Mouse (Mus musculus) embryonic facial prominence, embryonic 14.5 days (tissue): ENCODE results near the gene Cst11. TPM values are rescaled to one million over a fixed set of nuclear protein-coding genes. Genes with fewer than 3 reads are reported as not detected.
"Not testable (repeated sequence)": the region's sequence is repeated elsewhere in the genome, so short reads cannot be mapped to it uniquely, and the experiment has no call there.

Source experiments
- ATAC-seq: fragments of 200-750 bp; cut with Nextera tagmentation; 2 replicates; pipeline ENCODE4 v1.8.0; 2017; ENCODE audit warnings: low read depth, moderate number of reproducible peaks, moderate TSS enrichment
- DNase-seq: peaks from one replicate; pipeline ENCODE4 v3.0.0-alpha.2; 2015; ENCODE audit warnings: low spot score
- H3K27ac ChIP-seq: fragments of 300-500 bp; sonication (generic); replicated peaks from 2 replicates; pipeline ENCODE4 v1.5.1; 2014; ENCODE audit warnings: low read depth, mild to moderate bottlenecking, low read length, moderate library complexity
- H3K27me3 ChIP-seq: fragments of 300-500 bp; sonication (generic); replicated peaks from 2 replicates; pipeline ENCODE4 v1.6.1; 2014; ENCODE audit warnings: low read length; ENCODE audit not compliant: control insufficient read depth, insufficient read depth
- H3K36me3 ChIP-seq: fragments of 300-500 bp; sonication (generic); 2 replicates; pipeline ENCODE4 v1.6.1; 2014; ENCODE audit warnings: low read length, mixed read lengths; ENCODE audit not compliant: control insufficient read depth, insufficient read depth
- H3K4me1 ChIP-seq: fragments of 300-500 bp; sonication (generic); 2 replicates; pipeline ENCODE4 v1.6.1; 2014; ENCODE audit warnings: antibody characterized with exemption, low read length; ENCODE audit not compliant: control insufficient read depth, insufficient read depth
- H3K4me2 ChIP-seq: fragments of 300-500 bp; sonication (generic); 2 replicates; pipeline ENCODE4 v1.6.1; 2014; ENCODE audit warnings: low read depth, mild to moderate bottlenecking, low read length, moderate library complexity, mixed read lengths
- H3K4me3 ChIP-seq: fragments of 300-500 bp; sonication (generic); 2 replicates; pipeline ENCODE4 v1.5.1; 2014; ENCODE audit warnings: low read depth, mild to moderate bottlenecking, low read length
- H3K9ac ChIP-seq: fragments of 300-500 bp; sonication (generic); 2 replicates; pipeline ENCODE4 v1.6.1; 2014; ENCODE audit warnings: low read depth, mild to moderate bottlenecking, low read length, moderate library complexity, mixed read lengths
- H3K9me3 ChIP-seq: fragments of 300-500 bp; sonication (generic); 2 replicates; pipeline ENCODE4 v1.6.1; 2016; ENCODE audit warnings: low read length; ENCODE audit not compliant: control insufficient read depth
- WGBS: fragments of 180-500 bp; shearing (Covaris S2); extraction: QIAGEN DNeasy Blood & Tissue Kit; methylation state at CpG from one replicate; pipeline ENCODE4 v1.1.7; 2014; 5-methylcytosine and 5-hydroxymethylcytosine counted together
- polyA plus RNA-seq: library from polyadenylated mRNA; unstranded; fragments of >200 nt; fragmentation: Nextera tagmentation; extraction: Ambion mirVana; gene quantifications from 2 replicates; pipeline ENCODE4 v1.2.1, GENCODE M21; 2014

The Cst11 gene
- not detected in 2 replicates for polyA plus RNA-seq

DNA sequence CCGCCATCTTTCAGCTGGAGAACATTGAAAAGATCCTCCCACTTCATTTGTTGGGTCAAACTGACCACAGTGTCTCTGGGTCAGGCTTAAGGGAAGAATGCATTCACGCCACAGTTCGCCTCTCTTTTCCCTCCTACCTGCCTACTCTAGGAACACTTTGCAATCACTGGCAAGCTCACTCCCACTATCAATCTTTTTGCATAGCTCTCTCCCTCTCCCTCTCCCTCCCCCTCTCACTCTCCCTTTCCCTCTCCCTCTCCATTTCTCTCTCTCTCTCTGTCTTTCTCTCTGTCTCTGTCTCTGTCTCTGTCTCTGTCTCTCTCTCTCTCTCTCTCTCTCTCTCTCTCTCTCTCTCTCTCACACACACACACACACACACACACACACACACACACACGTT, at the start of gene Cst11:
TSS of gene Cst11 (minus strand) at position 101 of the 400 bp plus-strand sequence.
- H3K4me1 ChIP-seq, ATAC-seq, H3K9me3 ChIP-seq, H3K4me3 ChIP-seq, H3K27ac ChIP-seq, H3K9ac ChIP-seq, H3K27me3 ChIP-seq, DNase-seq, H3K4me2 ChIP-seq, H3K36me3 ChIP-seq: not testable (repeated sequence)
- 80% methylated on average over 4 of the region's 4 CpGs for WGBS

DNA sequence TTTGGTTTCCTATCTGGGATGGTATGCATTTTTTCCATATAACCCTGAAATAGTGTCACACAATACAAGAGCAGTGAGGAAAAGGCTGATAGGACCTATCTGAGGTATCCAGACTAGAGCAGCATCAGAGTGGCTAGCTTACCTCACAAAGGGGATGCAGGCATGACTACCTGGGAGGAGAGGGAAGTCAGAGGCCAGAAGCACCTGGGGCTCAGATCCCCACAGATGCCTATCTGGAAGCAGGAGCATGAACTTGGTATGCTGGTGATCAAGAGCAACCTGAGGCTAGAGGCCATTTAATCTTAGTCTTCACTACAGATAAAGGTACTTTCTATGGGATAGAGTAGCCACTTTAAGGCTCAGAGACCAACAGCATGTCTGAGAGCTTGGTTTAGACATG, 48.6 kb upstream of the Cst11 start, which contains the start of gene Cst13:
TSS of gene Cst13 (plus strand) at position 173 of the 400 bp plus-strand sequence.
- H3K4me3 ChIP-seq, result no peak within 1 kb of the TSS
- no peak within 1 kb of the TSS for H3K27ac ChIP-seq
- no peak for ATAC-seq
- no peak for DNase-seq
- H3K9ac ChIP-seq, result no peak within 1 kb of the TSS
- no peaks in the 10 kb centered on the region for H3K36me3 ChIP-seq
- no peaks in the 10 kb centered on the region for H3K4me1 ChIP-seq
- H3K4me2 ChIP-seq, result no peak within 1 kb of the TSS
- no peaks in the 10 kb centered on the region for H3K27me3 ChIP-seq
- H3K9me3 ChIP-seq, result no peaks in the 10 kb centered on the region

DNA sequence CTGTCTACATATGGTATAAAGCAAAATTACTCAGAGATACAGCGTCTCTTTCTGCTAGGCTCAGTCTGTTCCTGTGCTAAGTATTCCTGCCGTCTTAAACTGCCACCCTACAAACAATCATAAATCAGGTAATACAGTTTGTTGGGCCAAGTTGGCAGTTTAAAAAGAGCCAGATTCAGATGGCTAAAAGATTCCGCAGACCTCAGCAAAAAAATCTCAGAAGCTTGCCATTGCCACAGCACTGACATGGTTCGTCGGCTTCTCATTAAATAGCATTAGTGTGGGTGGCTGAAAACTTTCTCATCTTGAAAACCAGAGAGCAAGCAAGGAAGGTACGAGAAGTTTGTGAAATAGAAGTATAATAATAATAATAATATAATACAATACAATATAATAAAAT, 35.4 kb upstream of the Cst11 start:
- Histone ChIP-seq H3K27ac (no peak overlapping the region), H3K9me3 (no peaks in the 10 kb centered on the region), H3K27me3 (no peaks in the 10 kb centered on the region), H3K36me3 (no peaks in the 10 kb centered on the region), H3K4me2 (no peak overlapping the region), H3K4me3 (no peak overlapping the region), H3K9ac (no peak overlapping the region), H3K4me1 (no peaks in the 10 kb centered on the region)
- ATAC-seq (no peak), DNase-seq (no peak)
- WGBS, result 71% methylated on average over 6 of the region's 6 CpGs

DNA sequence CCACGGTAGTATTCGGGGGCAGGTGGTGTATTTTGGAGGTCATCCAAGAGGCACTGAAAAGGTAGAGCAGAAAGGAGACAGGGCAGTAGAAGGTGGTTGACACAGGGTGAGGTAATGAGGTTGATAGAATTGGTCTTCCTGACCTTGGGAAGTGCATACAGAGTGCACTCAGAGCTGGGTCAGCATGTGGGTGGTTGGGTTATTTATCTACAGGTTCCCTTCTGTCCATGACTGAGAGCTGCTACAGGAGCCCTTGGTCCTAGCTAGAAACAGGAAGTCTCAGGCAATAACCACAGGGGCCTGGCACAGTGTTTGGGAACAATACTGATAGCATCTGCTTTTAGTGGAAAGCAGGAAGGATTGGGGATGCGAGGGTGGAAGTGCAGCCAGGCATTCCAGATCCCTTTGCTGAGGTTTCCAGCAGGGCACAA, 30.2 kb upstream of the Cst11 start:
- H3K9ac ChIP-seq, result no peak overlapping the region
- no peak overlapping the region for H3K27ac ChIP-seq
- H3K4me3 ChIP-seq, result no peak overlapping the region
- H3K4me1 ChIP-seq, result no peaks in the 10 kb centered on the region
- no peak overlapping the region for H3K4me2 ChIP-seq
- ATAC-seq (no peak), DNase-seq (peak; percentile 1)
- no peaks in the 10 kb centered on the region for H3K36me3 ChIP-seq
- no peaks in the 10 kb centered on the region for H3K9me3 ChIP-seq
- 39% methylated on average over 3 of the region's 3 CpGs for WGBS
- H3K27me3 ChIP-seq, result no peaks in the 10 kb centered on the region

DNA sequence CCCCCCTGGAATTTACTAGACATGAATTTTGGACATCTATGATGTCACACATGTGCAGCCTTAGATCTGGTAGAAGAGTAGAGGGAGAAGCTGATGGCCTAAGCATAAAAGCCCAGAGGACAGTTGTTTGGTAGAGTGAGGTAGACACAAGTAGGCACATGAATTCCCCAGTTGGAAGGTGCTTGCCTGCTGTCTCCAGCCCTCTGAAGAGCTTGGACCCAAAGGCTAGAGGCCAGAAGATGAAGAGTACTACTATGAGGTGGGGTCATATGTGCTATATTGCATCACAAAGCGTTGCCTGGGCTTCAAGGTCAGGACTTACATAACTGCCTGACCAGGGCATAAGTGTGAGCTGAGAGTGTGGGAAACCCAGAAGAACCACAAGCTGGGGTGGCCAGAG, 27.2 kb upstream of the Cst11 start, which contains the start of gene Cst8:
TSS of gene Cst8 (plus strand) at position 301 of the 400 bp plus-strand sequence.
- Histone ChIP-seq H3K27ac (no peak within 1 kb of the TSS), H3K4me2 (no peak within 1 kb of the TSS), H3K36me3 (no peaks in the 10 kb centered on the region), H3K27me3 (no peaks in the 10 kb centered on the region), H3K4me1 (no peaks in the 10 kb centered on the region), H3K9me3 (no peaks in the 10 kb centered on the region), H3K9ac (no peak within 1 kb of the TSS), H3K4me3 (no peak within 1 kb of the TSS)
- ATAC-seq (no peak), DNase-seq (no peak)
- 84% methylated on average over 1 of the region's 1 CpGs for WGBS

DNA sequence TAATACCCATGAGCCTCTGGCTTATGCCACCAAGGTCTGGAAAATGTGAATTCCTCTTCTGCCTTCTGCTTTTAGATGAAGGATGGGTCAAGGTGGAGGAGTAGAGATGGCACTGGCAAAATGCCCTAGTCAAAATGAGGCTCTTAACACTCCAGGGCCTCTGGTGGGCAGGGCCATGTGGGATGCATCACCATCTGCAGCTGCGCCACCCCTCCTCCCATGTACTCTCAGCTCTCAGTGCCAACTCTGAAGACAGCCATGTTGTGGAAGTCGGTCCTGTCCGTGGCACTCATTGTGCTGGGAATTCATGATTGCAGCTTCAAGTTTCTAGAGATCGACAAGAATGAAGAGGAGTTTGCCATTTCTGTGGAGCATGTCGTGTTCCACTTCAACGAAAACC, 17.8 kb upstream of the Cst11 start, which contains the start of gene Cst12:
TSS of gene Cst12 (plus strand) at position 220 of the 400 bp plus-strand sequence.
- ATAC-seq, result no peak
- Histone ChIP-seq H3K4me1 (no peaks in the 10 kb centered on the region), H3K4me3 (no peak within 1 kb of the TSS), H3K9ac (no peak within 1 kb of the TSS), H3K36me3 (no peaks in the 10 kb centered on the region), H3K9me3 (0 out of 2 replicates have a peak, but pooled peaks cover 4% of the 10 kb centered on the region), H3K4me2 (no peak within 1 kb of the TSS), H3K27ac (no peak within 1 kb of the TSS), H3K27me3 (no peaks in the 10 kb centered on the region)
- 90% methylated on average over 6 of the region's 6 CpGs for WGBS
- no peak for DNase-seq

DNA sequence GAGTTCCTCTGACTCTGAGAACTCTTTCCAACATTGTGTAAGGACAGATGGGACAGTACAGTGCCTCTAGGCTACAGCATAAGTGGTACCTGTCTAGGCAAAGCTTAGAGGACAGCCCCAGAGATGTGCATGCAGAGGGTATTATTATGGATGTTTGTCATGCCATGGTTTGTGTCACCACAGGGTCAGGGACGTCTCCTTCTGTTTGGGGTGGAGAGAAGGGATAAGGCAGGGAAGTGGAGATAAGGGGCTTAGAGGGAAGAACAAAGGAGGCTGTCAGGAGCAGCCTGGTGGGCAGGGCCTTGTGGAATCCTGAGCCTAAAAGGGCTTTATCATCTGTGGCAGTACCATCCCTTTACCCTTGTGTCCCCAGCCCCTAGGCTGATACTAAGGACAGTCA, 10.4 kb upstream of the Cst11 start, which contains the start of gene 8030411F24Rik:
TSS of gene 8030411F24Rik (plus strand) at position 301 of the 400 bp plus-strand sequence.
- H3K9ac ChIP-seq, result no peak within 1 kb of the TSS
- H3K4me2 ChIP-seq, result no peak within 1 kb of the TSS
- WGBS, result 13% methylated on average over 1 of the region's 1 CpGs
- no peaks in the 10 kb centered on the region for H3K36me3 ChIP-seq
- DNase-seq (no peak), ATAC-seq (no peak)
- H3K4me1 ChIP-seq, result no peaks in the 10 kb centered on the region
- no peaks in the 10 kb centered on the region for H3K27me3 ChIP-seq
- no peak within 1 kb of the TSS for H3K4me3 ChIP-seq
- H3K27ac ChIP-seq, result no peak within 1 kb of the TSS
- H3K9me3 ChIP-seq, result no peaks in the 10 kb centered on the region

DNA sequence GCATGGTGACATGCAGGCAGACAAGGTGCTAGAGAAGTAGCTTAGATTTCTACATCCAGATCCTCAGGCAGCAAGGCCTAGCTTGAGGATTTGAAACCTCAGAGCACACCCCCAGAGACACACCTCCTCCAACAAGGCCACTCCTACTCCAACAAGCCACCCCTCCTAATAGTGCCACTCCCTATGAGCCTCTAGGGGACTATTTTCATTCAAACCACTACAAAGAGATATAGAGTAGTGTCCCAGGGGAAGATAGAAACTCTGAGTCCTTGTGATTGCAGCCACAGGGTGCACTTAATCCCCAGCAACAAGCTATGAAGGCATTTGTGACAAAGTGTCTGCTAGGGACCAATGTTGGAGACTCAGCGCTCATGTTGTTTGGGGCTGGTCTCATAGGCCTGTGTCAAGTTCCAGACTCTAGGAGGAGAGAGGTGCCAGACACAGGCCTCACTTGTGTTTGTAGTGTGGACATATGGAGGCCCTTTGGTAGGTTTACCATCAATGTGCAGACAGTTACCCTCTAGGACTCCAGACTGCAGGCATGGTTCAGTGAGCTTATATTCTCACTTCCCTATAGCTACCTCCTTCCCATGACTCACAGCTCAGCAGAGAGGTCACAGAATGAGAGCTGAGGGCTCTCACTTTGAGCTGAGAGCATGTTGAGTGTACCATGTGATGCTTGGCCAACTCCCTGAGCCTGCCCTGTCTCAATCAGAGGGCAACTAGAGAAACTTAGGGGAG, 7.5 kb downstream of the Cst11 start:
- no peak overlapping the region for H3K4me3 ChIP-seq
- no peak overlapping the region for H3K27ac ChIP-seq
- DNase-seq (no peak), ATAC-seq (no peak)
- no peaks in the 10 kb centered on the region for H3K36me3 ChIP-seq
- no peaks in the 10 kb centered on the region for H3K4me1 ChIP-seq
- 88% methylated on average over 1 of the region's 1 CpGs for WGBS
- H3K4me2 ChIP-seq, result no peak overlapping the region
- H3K27me3 ChIP-seq, result no peaks in the 10 kb centered on the region
- no peaks in the 10 kb centered on the region for H3K9me3 ChIP-seq
- H3K9ac ChIP-seq, result no peak overlapping the region
